Mouse (Mus musculus) left cerebral cortex, postnatal 10 days (tissue): Measurements from ENCODE around the gene Hoxd11. TPM values are rescaled to one million over a fixed set of nuclear protein-coding genes. Genes with fewer than 3 reads are reported as not detected.

Source experiments
- DNase-seq, 2 experiments: peaks; one replicate each; pipeline ENCODE4 v3.0.0; 2021 to 2022; ENCODE audit warnings: low spot score in 2 of 2, mixed read lengths in 1 of 2; ENCODE audit errors: extremely low spot score in 1 of 2
- intact Hi-C: fragments of 180-260 bp; cut with DNase I; formaldehyde crosslinking; loops from one replicate; pipeline ENCODE4 v1.15.1; 2025
- total RNA-seq, 2 experiments: library from RNA; stranded (reverse); gene quantifications; 2 replicates each; pipeline ENCODE4 v1.2.3; 2021

The Hoxd11 gene
- total RNA-seq, 2 experiments from 2014 or later = not detected

DNA sequence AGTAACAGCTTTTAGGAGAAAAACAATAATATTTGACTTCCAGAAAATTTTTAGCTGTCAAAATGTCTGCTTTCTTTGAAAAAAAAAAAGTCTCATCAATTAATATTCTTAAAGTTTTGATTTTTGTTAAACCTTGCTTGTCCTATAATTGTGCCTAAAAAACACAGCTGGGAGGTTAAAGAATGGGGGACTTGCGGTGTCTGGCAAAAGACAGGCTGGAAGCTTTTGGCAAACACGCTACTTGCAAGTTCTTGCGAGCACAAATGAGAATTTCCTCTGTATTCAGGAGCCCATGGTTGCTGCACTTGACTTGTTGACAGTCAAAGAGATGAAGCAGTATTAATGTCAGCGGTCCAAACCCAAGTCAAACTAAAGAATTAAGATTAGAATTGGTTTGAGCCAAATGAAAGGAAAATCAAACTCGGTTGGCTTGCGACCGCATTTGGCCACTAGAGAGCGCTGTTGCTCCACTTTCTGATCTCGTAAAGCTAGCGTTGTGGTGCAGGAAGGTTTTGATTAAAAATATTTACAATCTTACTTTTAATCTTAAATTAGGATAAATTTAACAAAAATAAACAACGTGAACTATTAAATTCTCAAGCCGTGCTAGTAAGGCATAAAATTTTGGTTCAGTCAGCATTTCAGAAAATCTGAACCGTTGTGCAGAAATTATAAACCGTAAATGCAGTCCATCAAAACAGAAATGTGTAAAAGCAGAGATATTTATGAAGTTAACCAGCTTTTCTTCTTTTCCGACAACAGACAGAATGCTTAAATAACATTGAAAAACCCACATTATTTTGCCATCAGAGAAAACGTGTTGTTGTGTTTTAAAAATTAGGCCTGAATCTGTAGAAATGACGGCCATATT is 22.8 kb downstream of the Hoxd11 start:
- intact Hi-C loops = loop anchor here (2.0 to 10.0 kb wide), 4 partner anchors 435 to 887 kb away; no protein-coding TSS in a partner anchor
- peak; percentile 69 to 75 for DNase-seq

DNA sequence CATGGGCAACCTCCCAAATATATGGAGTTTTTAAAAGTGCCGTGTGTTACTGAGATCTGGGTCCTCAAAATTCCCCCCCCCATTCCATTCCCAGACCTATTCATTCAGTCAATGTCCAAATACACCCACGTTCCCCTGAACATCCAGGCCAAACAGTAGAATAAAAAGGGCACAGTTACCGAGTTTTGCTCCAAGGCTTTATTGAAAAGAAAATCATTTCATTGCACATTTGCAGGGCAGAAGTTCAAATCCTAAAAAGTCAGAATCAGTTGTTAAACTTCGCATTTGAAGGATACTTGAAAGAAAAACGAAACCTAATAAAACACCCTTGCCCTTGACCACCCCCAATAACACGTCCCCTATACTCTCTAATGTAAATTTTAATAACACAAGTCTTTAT is 23.5 kb downstream of the Hoxd11 start:
- intact Hi-C loops = loop anchor here (2.0 to 10.0 kb wide), 4 partner anchors 434 to 886 kb away; no protein-coding TSS in a partner anchor
- DNase-seq = no peak

DNA sequence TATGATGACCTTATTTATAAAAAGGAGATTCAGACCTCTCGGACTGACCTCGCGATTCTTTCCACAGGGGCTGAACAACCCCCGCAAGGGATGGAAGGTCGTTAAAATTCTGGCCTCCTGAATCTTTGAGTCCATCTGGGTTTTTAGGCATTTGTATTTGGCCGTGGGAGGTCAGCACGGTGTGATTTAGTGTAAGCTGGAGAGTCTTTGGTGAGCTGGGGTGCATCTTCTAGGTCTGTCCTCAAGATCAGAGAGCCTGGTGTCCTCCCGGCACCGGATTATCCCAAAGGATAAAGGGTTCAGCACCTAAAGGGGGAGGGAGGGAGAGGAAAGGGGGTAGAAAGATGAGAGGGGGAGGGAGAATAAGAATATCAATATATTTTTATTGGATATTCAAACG is 24.0 kb downstream of the Hoxd11 start:
- DNase-seq = no peak
- intact Hi-C loops = loop anchor here (2.0 to 10.0 kb wide), 4 partner anchors 434 to 885 kb away; no protein-coding TSS in a partner anchor

DNA sequence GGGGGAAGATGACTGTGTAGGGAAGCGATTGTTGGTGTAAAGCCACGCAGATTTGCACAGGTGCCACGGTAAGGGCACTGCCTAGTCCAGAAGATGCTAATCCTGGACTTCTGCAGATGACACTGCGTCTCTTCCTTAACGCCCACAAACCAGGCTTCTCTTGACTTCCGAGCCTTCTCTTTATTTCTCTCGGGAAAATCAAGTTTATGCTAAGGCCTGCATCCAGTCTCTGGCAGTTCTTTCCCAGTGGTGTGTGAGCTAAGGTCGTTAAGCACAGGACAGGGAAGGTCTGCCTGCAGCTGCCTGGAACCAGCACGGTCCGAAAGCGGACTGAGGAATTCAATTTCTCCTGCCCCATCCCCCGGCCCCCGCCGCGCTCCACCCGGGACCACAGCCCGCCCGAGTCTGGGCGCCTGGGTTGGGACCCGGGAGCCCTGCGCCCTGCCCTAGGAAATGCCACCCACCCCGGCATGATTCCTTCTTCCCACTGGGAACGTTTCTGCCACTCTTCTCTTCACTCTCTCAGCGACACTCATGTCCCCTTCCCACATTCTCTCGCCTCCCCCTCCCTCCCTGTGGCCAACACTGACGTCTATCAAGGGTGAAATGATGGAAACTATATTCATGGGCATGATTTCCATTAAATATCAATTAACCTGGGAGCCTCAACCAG is 24.5 kb downstream of the Hoxd11 start:
- intact Hi-C loops = loop anchor here (2.0 to 10.0 kb wide), 4 partner anchors 433 to 885 kb away; no protein-coding TSS in a partner anchor
- no peak for DNase-seq

DNA sequence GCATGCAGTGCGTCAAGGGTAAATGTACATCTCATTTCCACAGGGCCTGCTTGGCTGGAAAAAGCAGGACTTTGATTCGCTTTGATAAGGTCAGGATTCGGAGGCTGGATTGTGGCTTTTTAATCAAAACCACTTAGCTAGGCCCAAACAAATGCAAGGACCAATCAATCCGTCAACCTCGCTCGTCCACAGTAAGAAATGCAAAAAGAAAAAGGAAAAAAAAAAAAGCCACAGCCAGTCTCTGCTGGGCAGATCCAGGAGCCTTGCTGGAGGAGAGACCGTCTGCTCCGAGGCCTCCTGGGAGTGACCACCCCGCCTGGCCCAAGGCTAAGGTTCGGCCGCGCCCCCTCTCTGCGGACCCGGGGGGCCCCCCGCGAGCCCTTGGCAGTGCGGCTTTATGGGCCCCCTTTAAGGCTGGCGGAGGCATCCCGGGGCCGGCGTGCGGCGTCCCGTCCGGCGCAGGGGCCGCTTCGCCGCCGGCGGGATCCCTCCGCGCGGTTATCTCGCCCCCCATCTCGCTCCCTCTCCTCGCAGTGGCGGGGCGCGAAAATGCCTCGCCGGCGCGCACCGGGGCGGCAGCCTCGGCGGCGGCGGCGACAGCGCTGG is 25.1 kb downstream of the Hoxd11 start, which contains the start of gene Hoxd8:
TSS of gene Hoxd8 (plus strand) at position 223 of the 606 bp plus-strand sequence.
- intact Hi-C loops = loop anchor here (5.0 to 10.0 kb wide), 3 partner anchors 433 to 720 kb away; no protein-coding TSS in a partner anchor

DNA sequence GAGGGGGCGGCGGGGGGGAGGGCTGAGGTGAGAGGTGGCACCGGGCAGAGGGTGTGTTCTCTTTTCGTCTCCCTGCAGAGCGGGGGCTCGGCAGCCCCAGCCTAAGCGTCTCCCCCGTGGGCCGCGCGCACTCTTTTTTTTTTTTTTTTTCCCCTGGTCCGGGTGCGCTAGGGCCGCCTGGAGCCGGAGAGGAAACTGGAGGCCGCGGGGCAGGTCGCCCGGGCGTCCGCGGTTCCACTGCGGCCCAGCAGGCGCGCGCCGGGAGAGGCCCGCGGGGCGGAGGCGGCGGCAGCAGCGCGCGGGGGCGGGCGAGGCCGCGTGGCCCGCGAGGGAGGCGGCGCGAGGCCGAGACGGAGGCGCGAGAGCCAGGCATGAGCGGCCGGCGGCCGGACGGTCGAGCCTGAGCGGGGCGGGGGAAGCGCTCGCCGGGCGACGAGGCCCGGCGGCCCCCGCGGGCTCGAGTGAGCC is 25.7 kb downstream of the Hoxd11 start:
- DNase-seq = no peak
- intact Hi-C loops = loop anchor here (5.0 to 10.0 kb wide), 3 partner anchors 432 to 720 kb away; no protein-coding TSS in a partner anchor

More for the DNA sequence above, 25.1 kb downstream of the Hoxd11 start, which contains the start of gene Hoxd8:
- no peak for DNase-seq

DNA sequence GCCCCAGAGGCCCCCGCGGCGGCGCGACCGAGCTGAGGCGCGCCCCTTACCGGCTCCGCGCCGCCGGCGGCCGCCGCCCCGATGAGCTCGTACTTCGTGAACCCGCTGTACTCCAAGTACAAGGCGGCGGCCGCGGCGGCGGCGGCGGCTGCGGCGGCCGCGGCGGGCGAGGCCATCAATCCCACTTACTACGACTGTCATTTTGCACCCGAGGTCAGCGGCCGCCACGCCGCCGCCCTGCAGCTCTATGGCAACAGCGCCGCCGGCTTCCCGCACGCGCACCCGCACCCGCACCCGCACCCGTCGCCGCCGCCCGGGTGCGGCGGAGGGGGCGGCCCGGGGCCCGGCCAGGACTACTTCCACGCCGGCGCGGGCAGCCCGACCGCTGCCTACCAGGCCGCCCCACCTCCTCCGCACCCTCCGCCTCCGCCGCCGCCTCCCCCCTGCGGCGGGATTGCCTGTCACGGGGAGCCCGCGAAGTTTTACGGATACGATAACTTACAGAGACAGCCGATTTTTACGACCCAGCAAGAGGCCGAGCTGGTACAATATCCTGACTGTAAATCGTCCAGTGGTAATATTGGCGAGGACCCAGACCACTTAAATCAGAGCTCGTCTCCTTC is 26.2 kb downstream of the Hoxd11 start:
- DNase-seq = no peak
- intact Hi-C loops = loop anchor here (10.0 kb wide), 1 partner anchor 719 kb away; no protein-coding TSS in a partner anchor

DNA sequence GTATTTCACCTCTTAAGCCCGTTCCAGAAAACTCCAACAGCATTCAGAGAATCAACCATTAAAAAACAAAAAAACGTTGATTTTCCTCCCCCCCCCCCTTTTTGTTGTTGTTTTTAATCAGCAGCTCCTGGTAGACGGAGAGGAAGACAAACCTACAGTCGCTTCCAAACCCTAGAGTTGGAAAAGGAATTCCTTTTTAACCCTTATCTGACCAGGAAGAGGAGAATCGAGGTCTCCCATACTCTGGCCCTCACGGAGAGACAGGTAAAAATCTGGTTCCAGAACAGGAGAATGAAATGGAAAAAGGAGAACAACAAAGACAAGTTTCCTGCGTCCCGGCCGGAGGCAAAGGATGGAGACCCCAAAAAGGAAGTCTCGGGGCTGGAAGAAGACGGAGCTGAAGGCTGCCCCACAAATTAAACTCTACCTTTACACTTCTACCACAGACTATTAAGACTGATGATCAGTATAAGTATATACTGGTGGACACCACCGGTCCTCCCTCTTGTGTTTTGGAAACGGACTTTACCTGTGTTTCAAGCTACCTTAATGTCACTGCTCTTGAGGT is 27.1 kb downstream of the Hoxd11 start:
- intact Hi-C loops = loop anchor here (10.0 kb wide), 1 partner anchor 718 kb away; no protein-coding TSS in a partner anchor

DNA sequence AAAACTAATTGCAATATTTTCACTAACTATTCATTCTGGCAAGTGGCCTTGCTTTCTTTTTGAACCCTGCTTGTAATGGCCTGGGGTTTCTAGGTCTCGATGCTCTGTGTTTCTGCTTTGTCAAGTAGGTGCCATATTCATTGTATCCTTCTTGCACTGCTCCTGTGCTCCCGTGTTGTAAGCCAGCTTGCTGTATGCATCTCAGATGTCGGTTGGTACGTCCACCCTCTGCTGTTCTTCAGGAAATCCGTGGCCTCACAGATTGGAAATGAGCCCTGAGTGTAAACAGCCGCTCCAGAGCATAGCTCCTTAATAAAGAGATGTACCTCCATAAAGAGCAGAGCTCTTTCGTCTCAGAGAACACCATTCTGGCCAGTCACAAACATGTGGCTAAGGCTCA is 28.2 kb downstream of the Hoxd11 start:
- intact Hi-C loops = loop anchor here (10.0 kb wide), 1 partner anchor 717 kb away; no protein-coding TSS in a partner anchor
- no peak for DNase-seq

More for the DNA sequence above, 27.1 kb downstream of the Hoxd11 start:
- DNase-seq = no peak

DNA sequence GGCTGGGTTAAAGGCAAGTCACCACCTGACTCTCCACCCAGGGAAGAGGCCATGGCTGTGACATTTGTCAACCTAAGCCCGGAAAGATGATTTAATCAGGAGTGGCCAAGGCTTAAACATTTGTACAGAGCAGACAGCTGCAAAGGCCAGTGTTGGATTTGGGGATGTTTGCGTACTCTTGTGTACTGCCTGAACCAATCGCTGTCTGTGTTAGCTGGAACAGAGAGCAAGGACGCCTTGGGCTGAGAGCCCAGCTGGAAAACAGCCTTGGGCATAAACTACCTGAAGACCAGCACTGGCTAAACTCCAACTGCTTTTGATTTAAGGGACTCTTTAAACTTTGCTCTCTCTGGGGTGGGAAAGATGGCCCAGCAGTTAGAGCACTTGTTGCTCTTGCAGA is 29.3 kb downstream of the Hoxd11 start:
- no peak for DNase-seq
- intact Hi-C loops = loop anchor here (10.0 kb wide), 1 partner anchor 716 kb away; no protein-coding TSS in a partner anchor

DNA sequence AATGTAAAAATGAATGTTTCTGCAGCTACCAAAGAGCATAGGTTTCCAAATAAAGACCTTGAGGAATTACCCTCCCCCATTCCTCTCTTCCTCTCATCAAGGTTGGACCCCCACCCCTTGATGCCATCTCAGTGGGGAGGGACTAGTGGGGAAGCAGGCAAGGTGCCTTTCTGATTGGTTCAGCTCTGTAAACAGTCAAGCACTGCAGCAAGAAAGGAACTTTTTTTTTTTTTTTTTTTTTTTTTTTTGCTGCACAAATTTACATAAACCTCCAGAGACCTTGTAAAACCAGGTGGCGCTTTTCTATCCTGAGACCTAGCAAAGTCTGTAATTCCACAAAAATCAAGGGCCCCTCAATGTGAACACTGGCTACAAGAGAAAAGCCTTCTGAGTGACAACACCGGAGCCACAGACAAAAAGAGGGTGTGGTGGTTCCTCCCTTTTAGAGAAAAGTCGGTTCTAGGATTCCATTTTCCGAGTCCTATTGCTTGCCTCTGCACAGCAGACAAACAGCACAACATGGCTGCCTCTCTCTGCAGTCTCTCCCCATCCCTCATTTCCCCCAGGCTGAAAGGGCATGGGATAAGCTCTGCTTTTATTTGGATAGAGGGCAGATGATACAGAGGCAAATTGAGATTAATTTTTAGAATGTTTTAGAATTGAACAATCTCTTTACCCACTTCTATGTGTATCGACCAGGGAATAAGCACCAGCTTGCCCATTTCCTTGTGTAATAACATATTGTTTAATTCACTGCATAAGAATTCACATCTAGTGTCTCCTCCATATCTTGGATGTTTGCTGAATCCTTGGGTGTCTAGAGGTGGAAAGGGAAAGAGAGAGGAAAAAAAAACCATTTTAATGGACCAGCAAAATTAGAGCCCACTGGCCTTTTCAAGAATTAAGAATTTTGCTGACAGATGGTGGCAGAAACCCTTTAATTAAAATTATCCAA is 30.4 kb downstream of the Hoxd11 start:
- intact Hi-C loops = loop anchor here (10.0 kb wide), 1 partner anchor 715 kb away; no protein-coding TSS in a partner anchor
- DNase-seq = no peak

DNA sequence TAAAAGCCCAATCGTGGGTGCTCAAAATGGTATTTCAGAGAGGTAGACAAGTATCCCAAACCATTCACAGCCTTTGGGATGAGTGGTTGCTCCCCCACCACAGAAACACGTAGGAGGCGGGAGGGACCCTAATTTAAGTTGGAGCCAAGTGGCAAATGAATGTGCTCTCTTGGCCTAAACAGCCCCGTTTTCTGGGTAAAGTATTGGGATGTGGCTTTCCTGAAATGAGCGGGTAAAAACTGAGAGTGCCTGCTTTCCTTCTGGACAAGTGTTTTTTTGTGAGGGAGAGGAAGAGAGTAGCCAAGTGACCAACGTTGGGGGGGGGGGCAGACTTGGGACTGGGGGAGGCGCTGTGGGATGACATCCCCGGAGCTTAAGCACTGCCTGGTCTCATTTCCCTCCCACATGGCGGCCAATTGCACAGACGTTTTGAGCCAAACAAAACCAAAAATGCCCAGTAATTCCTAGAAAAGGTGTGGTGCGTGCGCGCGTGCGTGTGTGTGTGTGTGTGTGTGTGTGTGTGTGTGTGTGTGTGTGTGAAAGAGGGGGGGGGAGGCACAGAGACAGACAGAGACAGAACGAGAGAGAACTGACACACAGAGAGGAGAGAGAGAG is 31.7 kb downstream of the Hoxd11 start:
- DNase-seq = no peak
- intact Hi-C loops = no loop called here

DNA sequence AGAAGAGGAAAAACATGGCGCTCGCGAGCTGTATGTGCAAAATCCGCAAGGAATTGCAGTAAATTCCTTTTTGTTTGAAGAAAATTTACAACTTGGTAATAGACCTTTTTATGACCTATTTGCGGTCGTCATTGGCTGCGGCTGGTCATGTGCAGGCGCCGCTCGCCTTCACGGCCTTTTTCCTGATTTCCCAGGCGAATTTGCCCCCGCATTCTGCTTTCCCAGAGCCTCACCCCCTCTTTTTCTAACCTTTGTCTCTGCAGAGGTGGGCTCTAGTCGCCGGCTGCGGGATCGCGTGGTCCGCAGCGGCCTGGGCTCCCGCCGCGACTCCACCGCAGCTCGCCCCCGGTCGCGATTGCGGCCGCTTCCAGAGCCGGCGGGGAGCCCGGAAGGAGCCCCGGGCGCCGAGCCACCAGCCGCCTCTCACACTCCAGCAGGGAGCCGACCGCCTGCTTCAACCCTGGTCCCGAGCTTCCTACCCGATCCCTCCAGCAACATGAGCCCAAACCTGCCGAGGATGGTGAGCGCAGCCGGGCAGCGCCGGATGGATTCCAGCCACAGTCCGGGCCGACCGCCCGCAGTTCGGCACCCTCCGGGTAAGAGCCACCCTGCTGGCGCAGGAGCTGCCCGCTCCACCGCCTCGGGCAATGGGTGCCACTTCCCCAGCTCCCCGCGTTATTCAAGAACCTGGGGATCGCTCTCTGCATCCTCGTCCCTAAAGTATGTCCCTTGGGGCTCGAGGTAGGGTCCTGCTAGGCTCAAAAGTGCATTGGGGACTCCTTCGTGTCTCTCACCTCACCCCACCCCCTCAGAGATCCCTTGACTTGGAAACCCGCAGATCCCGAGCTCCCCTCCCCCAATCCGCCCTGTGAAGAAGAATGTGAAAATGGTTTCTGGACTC is 32.6 kb downstream of the Hoxd11 start, which contains the start of the genes Hoxd3 and Hoxd4:
TSS of gene Hoxd3 (plus strand) at position 207 of the 901 bp plus-strand sequence.
TSS of gene Hoxd4 (plus strand) at position 209 of the 901 bp plus-strand sequence.
- no peak for DNase-seq
- intact Hi-C loops = no loop called here

DNA sequence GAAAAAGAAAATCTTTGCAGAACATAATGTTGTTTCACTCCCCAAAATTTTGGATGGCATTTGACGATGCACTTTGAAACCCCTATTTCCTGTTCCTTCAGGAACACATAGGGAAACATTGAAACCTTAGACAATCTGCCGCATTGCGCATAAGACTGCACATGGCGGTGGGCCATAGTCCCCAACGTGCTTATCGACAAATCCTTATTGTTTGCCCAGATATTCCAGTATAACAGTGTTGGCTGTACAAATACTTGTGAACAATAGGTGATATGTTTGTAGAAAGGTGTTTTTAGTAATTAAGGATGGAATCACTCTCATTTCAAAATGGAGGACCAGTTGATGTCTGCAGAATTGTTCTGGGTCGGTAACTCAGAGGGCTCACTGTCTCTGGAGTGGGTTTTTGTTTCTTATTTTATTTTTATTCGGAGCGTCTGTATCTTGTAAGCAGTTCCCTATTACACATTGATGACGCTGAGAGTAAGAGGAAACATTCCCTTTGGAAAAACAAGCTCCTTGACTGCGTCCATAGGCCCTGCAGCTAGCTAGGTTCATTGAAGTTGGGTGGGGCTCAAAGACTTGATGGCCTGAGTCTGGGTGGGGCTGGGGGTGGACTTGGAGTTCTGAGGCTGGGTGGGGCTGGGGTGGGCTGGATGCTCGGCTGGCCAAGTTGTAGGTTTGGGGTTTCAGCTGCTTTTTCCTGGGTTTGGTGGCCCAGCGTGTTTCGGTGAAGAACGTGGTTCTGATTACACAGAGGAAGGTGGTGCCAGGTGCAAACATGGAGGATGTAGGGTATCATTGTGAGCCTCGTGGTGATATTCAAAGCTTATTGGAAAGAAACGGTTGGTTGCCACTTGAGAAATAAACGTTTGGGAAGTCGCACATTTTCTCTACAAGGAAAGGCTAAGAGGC is 34.1 kb downstream of the Hoxd11 start:
- no peak for DNase-seq
- intact Hi-C loops = no loop called here
